Mouse (Mus musculus) spleen, adult 18-20 months (tissue): ENCODE measurements around the gene Carmil1.
A peak's percentile ranks its signal among the peaks of the same experiment; 100 is the strongest.
"Not testable (repeated sequence)": the region's sequence is repeated elsewhere in the genome, so short reads cannot be mapped to it uniquely, and the experiment has no call there.

Experiments used
- DNase-seq, 2 experiments: peaks; one replicate each; pipeline ENCODE4 v3.0.0; 2022; ENCODE audit warnings: mixed read lengths in 2 of 2

Carmil1 gene

DNA sequence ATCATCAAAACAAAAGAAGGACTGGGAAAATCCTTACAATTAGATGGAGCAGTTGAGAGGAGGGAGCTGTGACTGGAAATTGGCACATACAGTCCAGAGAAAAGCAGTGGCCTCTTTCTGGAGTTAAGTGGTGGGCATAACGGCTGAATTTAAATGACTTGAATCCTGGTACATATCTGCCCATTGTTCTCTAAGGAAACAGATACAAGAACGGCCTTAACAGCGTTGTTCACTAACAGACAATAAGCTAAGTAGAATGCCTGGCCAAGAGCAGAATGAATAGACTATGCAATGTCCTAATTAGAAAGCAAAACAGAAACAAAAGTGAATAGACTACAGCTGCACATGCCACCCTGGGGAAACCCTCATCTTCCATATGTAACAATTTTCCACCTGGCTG is 133.6 kb downstream of the Carmil1 start:
- DNase-seq: no peak

DNA sequence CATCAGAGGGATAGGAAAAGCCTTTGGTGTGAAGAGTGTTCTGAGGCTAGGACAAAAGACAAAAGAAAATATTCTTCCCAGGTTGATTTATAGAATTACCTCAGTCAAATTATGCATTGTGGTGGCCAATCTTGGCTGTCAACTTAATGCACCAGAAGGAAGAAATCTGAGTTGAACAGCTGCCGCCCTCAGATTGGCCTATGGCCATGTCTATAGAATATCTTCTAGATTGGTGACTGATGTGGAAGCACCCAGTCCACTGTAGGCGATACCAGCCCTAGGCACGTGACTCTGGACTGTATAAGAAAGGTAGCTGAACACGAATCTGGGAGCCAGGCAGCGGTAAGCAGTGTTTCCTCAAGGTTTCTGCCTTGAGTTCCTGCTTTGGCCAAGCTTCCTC is 134.1 kb downstream of the Carmil1 start:
- DNase-seq: no peak

DNA sequence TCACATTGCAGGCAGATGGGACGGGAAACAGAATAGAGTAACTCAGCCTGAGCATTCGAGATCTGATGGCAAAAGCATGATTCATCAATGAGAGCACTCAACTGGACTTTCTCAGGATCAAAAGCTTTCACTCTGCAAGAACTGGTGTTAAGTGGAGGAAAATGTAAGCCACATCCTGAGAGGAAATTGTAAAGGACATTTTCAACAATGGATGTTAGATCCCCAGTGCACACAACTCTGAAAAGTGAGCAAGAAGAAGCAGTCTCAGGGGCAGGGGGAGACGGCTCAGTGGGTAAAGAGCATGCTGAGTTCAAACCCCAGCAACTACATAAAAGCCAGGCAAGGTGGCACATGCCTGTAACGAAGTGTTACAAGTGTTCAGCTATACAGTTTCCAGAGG is 135.7 kb downstream of the Carmil1 start:
- no peak for DNase-seq

DNA sequence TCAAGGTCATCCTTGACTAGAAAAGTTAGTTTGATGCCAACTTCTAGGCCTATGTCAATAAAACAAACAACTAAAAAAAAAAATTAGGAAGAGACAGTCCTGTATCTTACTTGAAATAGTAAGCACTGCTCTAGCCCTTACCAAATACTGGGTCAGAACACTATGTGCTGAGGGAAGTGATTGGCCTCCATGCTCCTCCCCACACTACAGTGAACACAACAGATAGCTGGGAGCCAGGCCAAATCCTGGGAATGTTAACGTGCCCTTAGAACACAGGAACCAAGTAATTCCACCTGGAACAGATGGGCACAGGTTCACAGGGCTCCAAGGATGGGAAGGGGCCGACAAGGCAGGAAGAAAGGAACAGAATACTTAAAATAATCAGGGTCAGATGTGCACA is 136.5 kb downstream of the Carmil1 start:
- no peak for DNase-seq

DNA sequence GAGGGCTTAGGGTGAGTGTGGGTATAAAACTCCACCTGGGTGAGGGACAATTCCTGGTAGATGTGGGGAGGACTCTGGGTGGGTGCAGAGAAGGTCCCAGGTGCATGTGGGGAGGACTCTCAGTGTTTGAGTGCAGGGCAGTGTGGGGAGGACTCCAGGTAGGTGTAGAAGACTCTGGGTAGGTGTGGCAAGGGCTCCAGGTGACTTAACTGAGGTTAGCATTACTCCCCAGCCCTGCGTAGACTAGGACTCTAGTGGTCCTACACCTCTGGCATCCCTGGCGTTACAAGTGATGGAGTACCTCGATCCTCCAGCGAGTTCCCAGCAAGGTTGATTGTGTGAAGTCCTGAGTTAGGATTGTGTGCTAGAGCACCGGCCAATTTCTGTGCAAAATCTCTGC is 143.8 kb downstream of the Carmil1 start:
- DNase-seq: no peak

DNA sequence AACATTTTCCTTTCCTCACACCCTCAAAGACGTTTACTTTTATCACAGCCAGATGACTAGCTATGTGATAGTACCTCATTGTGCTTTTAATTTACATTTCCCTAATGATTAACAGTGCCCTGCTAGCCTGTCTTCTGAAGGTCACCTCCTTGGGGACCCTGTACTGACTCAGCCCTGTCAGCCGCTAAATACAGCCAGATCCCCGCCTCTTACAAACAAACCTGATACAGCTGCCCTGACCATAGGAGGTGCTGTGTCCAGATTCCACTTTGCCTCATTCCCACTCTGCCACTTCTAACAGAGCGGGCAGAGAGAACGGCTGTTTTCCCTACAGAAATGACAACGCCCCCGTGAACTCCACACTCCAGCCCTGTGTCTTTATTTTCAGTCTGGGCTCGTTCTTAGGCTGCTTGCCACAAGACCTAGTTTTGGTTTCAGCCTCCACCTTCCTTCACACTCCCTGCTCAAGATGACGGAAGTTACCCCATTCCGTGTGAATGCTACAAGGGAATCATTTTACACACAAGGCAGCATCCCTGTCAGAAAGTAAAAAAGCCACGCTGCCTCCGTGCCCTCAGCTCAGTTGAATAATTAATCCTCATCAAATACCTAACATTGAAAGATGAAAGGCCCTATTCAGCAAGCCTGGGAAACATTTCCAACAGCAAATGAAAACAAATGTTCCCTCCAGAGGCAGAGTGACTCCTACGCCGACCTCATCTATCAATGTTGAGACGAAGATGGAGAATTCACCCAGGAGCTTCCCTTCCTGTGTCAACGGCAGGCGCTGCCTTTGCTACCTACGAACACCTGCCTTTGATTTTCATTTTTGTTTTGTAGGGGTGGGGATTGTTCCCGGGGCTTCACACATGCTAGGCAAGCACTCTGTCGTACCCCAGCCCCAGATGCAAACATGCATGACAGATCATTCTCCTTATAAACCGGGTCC is 145.0 kb downstream of the Carmil1 start:
- no peak for DNase-seq

DNA sequence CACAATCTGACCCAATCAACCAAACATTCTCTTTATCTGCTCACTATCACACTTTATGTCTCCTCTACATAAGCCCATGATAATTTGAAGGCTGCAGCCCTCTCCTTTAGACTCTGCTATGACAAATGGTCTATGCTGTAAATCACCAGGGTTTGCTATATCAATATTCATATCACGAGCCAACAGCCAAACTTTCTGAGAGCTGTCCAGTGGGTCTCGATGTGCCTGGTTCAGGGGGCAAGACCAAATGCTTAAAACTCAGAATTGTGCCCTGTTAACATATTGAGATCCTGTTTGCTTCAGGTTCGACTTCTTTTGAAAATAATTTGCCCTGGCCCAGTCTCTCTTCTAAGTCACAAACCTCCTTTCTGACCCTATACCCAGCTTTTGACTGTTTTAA is 147.7 kb downstream of the Carmil1 start:
- no peak for DNase-seq

DNA sequence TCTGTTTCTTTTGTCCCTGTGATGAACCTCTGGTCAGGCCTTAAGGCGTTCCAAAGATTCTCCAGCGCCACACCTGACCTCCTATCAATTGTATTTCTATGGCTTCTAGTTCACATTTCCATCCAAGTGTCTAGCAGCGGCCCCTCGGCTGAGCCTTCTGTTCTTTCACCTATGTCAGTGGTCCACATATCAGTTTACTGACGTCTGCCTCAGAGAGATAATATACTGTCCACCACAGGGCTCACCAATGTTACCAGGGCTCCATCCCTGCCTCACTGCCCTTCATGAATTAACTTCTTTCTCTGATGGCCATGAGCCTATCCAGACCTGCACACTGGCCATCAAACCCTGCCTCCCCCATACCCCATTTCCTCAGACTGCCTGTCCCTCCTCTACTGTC is 149.3 kb downstream of the Carmil1 start:
- no peak for DNase-seq

DNA sequence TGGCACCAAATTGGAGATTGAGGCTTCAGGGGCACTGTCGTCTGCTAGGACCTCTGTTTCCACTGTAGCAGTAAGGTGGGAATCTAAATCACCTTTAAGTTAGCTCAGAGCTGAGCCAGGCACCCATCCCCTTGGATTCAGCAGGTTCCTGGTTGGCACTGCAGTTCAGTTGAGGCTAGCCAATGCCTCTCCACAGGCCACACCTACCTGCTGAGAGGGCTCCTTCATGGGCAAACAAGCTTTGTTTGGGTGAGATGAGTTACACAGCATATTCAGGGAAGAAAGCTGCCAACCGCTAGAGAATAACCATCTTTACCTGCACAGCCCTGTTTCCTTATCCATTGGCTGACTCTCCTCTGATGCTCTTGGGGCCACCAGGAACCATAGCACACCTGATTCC is 149.9 kb downstream of the Carmil1 start:
- no peak for DNase-seq

DNA sequence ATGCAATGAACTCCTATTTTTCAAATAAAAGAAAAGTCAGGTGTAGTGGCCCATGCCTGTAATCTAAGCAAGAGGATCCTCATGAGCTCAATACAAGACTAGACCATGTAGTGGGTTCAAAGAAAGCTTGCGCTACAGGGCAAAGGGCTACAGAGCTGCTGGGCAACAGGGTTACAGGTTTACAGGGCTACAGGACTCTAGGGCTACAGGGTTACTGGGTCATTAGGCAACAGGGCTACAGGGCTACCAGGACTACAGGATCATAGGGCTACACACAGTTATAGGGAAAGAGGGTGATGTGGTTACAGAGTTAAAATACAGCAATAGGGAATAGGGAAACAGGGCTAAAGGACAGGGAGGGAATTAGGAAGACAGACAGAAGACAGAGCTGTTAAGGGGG is 151.9 kb downstream of the Carmil1 start:
- no peak for DNase-seq

DNA sequence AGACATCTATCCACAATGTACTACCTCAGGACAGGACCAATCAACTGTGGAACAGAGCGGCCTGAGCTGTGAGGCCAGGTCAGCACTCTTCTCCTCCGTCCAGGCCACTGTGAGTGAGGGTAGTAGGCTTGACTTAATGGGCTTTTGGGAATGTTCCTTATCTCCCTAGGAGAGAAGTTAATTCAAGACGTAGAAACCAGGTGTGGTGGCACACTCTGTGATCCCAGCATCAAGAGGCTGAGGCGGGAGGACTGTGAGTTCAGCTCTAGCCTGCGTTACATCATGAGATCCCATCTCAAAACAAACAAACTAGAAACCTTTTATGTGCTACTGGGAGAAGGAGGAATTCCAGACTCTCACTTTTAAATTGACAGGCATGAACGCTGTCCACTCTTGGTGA is 154.7 kb downstream of the Carmil1 start:
- DNase-seq: no peak

DNA sequence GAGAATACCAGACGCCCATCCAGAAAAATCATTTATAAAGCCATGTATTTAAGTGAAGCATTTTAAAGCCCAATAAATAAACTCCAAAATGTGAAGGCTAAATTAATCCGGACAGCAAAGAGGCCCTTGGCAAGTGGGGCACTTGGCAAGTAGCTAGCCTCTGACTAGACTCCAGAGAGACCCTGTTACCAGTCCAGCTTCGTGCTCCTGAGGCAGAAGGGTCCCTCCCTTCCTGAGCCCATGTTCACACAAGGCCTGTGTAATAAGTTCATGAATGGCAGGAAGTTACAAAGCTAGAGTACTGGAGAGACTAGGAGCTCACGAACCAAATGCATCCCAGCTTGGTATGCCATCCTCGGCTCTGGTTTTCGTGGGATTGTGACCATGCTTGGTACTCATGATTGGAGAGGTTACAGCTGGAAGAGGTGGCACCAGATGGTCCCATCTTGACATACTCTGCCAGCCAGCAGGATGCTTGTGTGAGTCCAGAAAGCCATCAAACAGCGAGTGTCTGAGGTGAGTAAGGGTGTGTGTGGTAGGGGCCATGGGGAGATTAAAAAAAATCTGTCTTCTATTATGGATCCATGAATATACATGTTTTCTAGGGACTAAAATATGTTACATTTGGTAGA is 163.3 kb downstream of the Carmil1 start:
- no peak for DNase-seq

DNA sequence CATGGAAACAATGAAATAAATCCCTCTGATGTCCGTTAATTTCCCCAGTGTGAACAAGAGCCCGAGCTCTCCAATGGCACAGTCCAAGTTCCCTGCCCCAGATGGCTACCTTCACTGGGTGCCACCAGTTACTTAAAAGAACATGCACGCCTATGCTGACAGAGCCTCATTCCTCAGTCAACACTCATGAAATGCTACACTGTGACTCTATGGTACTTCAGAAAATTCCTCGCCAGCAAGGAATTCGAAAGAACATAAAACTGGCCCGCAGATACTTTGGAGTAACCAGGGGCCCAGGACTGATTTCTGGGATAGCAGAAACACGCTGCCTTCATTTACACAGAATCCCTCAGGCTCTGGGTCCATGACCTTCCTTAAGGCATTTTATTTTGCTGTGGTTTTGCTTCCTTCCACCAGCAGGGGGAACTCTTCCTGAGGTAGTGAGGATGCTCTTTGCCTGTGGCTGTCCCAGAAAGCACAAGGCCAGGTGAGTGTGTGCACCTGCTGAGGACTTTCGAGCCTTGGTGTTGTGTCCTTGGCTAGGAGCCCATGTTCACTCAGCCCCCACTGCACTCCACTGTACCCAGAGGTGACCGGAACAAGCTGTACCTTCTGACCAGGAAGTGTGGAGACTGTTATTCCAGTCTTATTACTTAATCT is 167.8 kb downstream of the Carmil1 start:
- peak in 1 of 2 experiments; percentile 33 for DNase-seq

DNA sequence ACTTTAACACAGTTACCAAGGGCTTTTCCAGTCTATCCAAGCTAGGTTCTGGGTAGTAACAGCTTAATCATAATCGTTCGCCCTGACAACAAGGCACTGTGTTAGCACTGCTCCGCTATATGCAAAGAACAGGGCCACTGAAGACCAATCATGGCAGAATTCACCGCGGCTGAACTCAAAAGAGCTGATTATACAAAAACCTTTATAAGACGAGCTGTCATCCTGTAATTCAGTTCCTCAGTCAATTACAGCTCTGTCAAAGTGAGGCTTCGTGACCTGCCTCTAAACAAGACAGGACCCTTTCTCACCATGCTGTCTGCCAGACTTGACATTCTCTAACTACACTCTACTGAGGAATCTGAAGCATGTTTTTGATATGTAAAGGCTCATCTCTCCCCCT is 170.3 kb downstream of the Carmil1 start:
- DNase-seq: no peak

DNA sequence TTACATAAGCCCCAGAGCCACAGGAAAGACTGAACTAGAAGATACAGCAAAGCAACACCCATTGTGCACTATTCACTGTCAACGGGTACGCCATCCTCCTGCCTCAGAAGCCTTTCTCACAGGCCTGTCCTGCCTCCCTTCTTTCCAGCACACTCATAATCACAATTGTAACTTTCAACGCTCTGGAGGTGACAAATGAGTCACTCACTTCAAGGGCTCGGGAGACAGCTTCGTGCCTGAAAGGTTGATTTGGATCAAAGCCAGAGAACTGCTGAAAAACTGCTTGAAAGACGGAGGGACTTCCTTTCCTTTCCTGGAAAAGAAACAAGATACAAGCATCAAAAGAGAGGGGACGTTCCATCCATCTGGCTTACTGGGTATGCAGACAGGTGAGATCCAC is 172.3 kb downstream of the Carmil1 start:
- DNase-seq: no peak

DNA sequence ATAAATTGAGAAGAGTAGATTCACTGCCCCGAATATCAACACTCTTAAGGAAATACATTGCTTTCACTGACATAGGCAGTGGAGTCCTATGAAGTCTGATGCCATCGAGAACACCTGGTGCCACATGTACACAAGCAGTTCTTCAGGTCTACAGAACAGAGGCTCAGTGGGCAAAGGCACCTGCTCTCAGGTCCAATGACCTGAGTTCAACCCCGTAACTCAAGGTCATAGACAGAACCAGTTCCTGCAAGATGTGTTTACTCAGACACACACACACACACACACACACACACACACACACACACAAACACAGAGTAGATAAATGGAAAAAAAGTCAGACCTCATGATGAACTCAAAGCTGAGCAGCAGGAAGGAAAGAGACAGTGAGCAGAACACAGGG is 173.5 kb downstream of the Carmil1 start:
- no peak for DNase-seq

DNA sequence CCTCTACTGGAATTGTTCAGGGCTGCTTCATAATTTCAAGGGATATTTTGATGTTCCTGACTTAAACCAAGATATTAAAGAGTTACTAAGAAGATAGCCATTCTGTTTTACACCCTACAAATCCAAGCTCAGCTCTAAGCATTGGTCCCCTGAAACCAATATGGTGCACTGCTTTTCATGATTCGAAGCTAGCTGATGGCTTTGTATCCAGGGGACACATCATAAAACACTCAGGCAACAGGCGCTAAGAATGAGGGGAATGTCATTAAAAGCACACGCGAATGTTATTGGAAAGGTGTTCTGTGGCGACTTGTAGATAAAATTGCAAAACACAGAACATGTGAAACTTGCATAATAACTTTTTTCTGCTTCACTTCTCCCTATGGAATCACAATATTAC is 174.8 kb downstream of the Carmil1 start:
- no peak for DNase-seq

DNA sequence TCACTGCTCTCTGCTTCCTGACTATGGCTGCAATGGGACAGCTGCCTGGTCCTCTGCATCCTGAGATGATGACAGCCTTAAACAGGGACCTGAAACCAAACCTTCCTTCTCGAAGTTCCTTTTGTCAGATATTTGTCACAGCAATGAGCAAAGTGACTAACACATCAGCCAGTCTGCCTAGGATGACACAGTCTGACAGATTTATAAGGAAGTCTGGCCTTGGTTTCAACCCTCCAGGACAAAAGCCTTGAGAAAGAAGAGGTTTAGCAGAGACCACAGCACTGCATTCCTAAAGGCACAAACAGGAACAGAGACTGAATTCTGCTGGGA is 175.3 kb downstream of the Carmil1 start:
- no peak for DNase-seq

DNA sequence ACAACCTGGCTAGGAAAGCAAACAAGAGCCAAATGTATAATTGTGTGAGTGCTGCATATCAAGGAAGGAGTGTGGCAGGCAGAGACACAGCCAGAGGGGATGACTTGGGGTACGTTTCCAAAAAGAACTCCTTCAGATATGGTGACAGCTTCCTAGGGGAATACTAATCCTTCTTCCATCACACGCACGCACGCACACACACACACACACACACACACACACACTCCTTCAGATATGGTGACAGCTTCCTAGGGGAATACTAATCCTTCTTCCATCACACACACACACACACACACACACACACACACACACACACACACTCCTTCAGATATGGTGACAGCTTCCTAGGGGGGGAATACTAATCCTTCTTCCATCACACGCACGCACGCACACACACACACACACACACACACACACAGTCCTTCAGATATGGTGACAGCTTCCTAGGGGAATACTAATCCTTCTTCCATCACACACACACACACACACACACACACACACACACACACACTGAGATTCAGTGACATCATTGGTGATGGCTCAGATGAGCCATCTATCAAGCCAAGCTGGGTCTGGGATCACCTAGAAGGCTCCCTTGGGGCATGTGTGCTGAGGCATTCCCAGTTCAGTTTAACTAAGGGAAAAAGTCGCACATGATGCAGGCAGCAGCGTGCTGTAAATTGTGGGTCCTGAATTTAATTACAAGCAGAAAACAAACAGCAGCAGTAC is 175.8 kb downstream of the Carmil1 start:
- DNase-seq: not testable (repeated sequence)

DNA sequence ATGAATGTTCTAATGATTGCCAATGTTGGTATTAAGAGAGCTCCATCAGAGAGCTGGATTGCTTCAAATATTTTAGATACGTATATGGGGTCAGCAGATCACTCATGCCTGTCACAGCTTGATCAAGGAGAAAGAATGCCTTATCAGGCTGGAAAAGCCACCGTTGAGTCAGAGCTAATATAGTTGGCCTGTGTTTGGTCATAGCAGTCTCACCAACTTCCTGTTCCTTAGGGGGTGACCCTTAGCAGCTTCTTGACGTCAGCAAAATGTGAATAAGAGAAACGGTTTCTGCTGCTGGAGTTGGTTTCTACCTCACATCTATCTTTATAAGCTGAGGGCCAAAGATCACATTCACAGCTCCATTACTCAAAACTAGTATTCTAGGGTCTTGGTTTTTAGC is 176.6 kb downstream of the Carmil1 start:
- DNase-seq: no peak

DNA sequence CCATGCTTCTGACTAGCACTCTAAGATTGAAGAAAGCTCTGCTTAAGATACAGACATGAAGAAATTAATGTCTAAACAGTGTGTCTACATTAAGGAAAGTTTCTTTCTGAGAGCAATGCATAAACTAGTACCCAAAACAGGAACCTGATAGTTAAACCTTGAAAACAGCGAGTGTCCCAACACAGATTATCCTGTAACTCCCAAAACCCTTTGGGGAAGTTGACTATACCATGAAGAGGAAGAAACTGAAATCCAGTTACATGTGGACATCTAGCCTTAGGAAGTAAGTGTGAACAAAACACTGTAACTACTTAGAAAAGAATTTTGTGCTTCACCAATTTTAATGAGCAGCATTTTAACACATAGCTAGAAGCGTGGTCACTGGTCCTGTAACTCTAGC is 177.4 kb downstream of the Carmil1 start:
- DNase-seq: no peak

DNA sequence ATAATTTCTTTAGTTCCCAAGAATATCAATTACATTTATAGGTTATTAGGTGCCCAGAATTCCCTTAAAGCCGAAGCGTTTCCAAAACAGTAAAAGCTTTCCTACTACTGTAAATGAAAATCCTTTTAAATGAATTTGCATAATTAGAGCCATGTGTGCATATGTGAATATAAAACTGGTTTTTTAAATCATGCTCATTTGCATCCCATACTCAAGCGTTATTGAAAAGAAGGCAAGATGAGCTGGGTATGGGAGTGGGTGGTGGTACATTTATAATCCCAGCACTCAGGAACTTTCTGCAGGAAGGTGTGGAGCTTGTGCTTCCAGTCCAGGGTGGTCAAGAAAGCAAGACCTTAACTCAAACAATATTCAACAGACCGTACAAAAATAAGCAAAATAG is 178.3 kb downstream of the Carmil1 start:
- no peak for DNase-seq
